Mouse (Mus musculus): ENCODE measurements around the gene Map6d1. TPM values are rescaled to one million over a fixed set of nuclear protein-coding genes. Genes with fewer than 3 reads are reported as not detected.

Map6d1 gene
- 0.16 TPM for polyA plus RNA-seq (2017; shearing (Covaris generic))

GRCm38 (mm10) chr16:20240468-20241414, at the start of gene Map6d1:
TSS of gene Map6d1 (minus strand) at chr16:20241358.

Other genes with a start within 250 kb of the Map6d1 start
- gene Klhl24, start 143.8 kb downstream of the Map6d1 start, polyA plus RNA-seq (2017; shearing (Covaris generic)): 59.5 TPM
- gene Yeats2, start 100.3 kb downstream of the Map6d1 start, polyA plus RNA-seq (2017; shearing (Covaris generic)): 27.3 TPM
- gene Parl, start 61.0 kb upstream of the Map6d1 start, polyA plus RNA-seq (2017; shearing (Covaris generic)): 96.1 TPM
- not detected for gene Cyp2ab1, start 84.0 kb upstream of the Map6d1 start, polyA plus RNA-seq (2017; shearing (Covaris generic))
- 39.9 TPM for gene Abcc5, start 185.0 kb upstream of the Map6d1 start, polyA plus RNA-seq (2017; shearing (Covaris generic))

Data from CD4-positive, CD25-positive, alpha-beta regulatory T cell, adult 9 weeks (primary cell).